Mouse (Mus musculus) CD4-positive helper T cell, adult 2 months (primary cell): Measurements from ENCODE around the gene Mrpl14.

ENCODE experiments used
- DNase-seq: peaks from one replicate; pipeline ENCODE4 v3.0.0-alpha.2; 2012; ENCODE audit warnings: low read depth, missing footprints, low spot score

The Mrpl14 gene

DNA sequence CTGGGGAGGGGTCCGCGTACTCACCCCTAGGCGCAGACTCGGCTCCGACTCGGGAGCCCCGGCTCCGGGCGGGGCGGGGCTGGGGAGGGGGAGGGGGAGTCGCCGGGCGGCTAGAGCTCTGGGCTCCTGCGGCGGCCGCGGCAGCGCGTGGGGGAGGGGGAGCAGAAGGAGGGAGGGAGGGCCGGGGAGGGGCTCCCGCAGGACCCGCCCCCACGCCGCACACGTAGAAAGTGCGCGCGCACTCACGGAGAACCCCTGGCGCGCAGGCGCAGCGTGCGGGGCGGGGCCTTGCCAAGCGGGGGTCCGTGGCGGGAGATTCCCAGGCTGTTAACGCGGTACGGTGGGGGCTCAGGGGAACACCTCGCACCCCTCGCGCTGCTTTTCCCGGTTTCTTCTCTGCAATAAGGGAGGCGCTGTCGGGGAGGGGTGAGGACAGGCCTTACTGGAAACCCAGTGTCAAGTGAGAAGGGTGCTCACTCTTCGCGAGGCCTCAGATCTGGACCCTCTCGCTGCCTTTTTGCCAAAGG lies at the start of gene Mrpl14:
Gene Mrpl14, plus strand, starts transcription at position 230 of the 527 bp plus-strand sequence.
- peak; percentile 94 for DNase-seq

DNA sequence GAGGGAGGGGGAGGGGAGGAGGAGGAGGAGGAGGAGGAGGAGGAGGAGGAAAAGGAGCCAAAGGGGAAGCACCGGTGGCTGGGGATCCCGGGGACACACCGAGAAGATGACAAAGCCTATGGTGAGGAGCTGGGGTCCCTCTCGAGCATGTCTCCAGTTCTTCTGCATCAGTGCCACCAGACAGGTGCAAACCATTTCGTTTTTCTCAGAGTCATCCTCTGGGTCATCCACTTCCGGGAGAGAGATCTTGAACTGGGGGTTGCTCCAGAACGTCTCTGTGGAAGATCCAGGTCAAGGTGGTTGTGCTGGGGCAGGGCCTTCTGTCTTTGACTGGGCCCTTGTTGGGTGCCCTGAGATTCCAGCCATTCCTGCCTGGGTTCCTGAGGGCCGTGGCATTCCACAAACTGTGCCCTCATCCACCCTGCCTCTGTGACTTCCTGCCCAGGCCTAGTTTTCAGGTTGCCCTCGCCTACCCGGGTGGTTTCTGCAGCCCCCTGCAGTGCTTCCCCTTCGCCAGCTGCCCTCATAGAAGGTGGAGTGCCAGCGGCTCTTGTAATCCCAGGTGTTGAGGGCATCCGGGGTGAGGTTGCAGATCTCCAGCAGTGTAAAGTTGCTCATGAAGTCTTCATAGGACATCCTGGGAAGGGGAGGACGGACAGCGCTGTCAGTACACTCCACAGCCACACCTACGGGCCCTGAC lies 47.4 kb upstream of the Mrpl14 start:
- DNase-seq = no peak

DNA sequence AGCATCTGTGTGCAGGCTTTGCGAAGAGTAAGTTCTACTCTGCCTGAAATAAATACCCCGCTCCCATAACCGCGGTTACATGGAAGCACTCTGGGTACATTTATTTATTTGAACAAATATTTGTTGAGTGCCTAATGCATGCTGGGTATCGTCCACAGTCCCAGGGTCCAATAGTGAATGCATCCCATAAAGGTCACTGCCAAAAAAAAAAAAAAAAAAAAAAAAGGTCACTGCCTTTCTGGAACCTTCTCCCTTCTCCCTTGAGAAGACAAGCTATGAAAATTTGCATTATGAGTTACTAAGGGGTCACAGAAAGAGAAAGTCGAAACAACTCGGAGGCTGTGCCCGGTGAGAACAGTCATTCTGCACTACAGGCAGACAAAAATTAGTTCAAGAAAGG lies 44.1 kb upstream of the Mrpl14 start:
- DNase-seq = no peak

DNA sequence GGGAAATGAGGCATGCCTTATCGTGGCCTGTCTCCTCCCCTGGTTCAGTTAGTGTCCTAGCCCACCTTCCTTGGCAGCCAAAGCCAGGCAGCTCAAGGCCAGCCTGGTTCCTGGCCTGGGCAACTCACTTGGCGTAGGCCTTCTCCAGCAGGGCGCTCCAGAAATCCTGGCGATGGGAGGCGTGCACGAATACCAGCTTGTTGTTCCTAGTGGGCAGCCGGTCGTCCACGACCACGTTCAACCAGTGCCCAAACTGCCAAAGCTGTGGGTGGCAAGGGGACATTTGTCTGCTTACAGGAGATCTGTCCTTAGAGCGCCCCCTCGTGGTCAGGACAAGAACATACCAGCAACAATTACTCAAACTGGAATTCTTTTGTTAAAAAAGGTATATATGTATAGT lies 43.4 kb upstream of the Mrpl14 start:
- DNase-seq = peak; percentile 55

DNA sequence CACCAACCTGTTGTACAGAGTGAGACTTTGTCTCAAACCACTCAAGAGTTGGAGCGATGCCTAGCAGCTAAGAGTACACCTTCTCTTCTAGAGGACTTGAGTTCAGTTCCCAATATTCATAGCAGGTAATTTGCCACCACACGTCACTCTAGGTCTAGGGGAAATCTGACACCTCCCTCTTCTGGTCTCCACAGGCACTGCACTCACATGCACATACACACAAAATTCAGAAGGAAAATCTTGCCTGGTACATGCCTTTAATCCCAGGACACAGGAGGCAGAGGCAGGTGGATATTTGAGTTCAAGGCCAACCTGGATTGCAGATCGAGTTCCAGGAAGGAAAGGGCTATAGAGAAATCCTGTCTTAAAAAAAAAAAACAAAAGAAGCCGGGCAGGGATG lies 41.9 kb upstream of the Mrpl14 start:
- DNase-seq = no peak

DNA sequence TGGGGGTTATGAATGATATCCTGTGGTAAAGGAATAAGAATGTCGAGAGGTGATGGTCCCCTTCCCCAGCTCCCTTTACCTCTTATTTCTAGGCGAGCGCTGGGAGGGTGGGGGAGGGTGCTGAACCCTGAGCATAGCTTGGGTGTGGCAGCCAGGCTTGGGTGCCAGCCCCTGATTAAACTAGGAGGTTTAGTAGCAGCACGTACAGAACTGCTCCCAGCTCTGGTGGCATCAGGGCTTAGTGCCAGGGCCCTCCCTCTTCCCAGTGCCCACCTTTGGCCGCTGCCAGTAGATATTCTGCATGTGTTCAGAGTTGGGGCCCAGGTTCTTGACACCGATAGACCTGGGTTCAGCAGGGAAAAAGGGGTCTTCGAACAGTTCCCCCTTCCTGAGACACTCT lies 32.9 kb upstream of the Mrpl14 start:
- no peak for DNase-seq

DNA sequence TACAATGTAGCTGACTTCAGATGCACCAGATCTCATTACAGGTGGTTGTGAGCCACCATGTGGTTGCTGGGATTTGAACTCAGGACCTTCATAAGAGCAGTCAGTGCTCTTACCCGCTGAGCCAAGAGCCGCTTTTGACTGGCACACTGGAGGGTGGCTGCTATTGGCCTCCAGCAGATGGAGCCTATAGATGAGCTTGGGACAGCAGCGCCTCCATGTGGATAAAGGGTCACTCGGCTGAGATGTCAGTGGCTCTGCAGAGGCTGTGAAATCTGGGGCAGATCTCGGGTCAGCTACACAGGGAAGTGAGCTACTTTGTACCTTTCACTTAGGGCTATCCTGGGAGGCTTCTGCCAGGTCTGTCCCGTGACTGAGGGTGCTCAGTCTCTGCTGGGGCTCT lies 30.3 kb upstream of the Mrpl14 start:
- no peak for DNase-seq

DNA sequence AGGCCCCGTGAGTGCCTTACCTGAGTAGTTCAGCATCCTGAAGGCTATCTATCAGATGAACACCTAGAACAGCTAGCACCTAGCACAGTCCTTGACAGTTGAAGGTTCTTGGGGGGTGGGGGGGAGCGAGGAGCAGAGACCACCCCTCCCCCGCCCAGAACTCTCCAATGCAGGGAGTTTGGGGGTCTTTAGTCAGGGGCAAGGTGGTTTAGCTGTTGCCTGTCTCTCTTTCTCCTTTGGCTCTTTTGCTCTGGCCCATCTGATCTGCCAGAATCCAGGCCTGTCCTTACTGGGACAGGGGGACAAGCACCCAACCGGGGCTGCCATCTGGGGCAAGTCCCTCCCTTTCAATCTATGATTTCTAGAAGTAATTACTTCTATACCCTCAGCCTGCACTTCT lies 26.9 kb upstream of the Mrpl14 start, which contains the start of gene Capn11:
Gene Capn11, minus strand, starts transcription at position 101 of the 400 bp plus-strand sequence.
- DNase-seq = no peak

DNA sequence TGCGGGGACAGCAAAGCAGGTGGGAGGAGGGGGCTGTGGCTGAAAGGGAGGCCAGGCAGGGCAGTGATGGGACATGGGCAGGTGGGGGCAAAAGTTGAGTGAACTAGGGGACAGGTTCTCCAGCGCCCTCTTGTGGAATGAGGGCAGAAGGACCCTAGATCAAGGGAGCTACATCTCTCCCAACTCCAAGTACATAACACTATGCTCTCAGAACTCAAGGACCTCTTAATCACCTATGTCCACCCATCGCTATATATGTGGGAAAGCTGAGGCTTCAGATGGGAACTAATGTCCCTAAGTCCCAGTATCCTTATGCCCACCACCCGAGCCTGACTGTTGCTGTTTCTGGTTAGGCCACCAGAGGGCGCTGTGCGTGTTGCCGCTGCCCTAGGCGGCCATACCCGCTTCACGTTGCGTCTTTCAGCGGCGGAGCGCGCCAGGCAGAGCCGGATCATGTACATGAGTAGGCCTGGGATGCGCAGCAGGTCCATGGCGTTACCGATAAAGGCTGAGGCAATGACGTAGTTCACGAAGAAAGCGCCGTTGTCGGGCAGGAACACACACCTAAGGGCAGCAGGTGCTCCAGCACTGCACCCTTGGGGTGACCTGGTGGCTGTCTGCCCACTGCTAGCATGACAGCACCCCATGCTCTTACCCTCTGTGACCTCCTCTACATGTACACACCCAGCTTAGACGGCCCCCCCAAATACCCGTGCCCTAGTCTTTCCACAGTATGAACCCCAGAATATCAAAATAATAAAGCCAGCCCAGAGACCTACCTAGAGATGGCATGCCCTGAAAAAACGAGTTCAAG lies 22.8 kb upstream of the Mrpl14 start:
- peak; percentile 74 for DNase-seq

DNA sequence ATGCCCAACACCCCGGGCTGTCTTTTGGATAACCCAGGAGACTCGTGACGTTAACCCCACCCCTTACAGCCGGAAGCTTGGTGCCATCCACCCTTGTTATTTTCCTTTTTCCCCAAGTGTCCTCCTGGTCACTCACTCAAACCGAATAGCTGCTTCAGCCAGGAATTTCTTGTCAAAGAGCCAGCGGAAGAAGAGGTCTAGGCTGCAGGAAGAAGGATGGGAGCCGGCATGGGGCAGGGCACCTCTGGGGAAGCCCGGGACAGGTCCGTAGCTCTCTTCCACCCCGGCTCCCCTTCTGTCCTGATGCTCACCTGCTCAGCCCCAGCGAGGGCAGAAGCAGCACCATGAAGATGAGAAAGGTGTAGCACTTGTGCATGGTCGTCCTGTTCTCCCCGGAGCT lies 21.5 kb upstream of the Mrpl14 start:
- no peak for DNase-seq

DNA sequence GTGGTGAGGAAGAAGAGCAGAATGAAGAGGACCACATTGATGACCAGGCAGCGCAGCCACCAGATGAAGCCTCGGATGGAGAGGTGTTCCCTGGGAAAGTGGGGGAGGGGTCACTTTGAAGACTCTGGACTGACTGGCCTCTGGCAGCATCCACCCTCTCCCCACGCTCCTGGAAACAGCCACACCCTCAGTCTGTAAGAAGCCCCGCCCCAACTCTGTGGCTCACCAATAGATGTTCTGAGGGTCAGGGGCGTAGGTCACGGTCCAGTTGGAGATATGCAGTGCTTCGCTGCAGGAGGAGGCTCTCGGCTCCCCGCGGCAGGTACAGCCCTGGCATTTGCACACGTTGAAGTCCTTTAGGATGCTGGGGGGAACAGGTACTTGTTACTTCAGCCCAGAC lies 20.0 kb upstream of the Mrpl14 start:
- DNase-seq = no peak

DNA sequence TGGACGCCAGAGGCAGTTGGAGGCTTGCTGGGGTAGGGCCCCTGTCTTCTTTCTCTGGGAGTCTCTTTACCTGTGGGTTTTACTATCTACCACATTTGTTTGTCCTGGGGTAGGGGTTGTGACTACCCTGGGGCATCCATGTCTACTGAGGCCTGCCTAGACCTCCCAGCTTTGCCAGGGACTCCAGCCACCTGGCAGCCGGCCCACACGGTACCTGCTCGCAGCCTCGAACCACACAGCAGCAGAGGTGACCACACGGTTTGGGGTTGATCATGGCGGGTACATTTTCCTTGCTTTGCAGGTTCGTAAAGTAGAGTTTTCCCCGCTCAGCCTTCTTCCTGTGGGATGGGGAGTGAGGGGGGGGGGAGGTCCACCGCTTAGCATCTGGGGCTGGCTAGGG lies 18.6 kb upstream of the Mrpl14 start:
- no peak for DNase-seq

DNA sequence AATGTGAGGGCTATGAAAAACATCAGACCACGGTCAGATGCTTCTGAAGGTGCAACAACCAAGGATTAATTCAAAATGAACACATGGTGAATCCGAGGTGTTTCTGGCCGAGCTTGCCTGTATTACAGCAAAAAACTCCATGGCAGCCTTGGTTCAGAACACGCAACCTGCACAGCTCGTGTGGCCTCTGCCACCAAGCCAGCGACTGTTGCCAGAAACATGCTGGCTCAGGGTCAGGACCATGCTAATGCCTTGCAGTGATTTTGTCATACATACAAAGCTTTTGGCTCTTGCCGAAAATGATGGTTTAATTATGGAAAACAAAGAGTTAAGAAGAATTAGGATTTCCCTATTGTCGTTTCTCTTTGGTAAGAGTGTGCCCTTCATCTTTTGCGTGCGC lies 18.1 kb upstream of the Mrpl14 start:
- DNase-seq = no peak

DNA sequence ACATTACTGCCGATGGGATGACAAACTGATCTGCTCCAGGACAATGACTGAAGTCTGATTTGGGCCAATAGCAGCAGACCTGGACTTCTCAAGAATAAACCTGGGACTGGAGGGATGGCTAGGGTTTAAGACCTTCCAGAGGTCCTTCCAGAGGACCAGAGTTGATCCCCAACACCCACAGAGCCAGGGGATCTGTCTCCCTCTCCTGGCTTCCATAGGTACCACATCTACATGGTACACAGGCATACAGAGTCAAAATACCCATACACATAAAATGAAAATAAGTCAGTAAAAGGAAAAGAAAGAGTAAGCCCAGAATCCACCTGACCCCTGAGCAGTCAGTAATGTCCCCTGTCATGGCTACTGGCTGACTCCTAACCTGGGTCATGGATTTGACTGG lies 14.3 kb upstream of the Mrpl14 start:
- DNase-seq = no peak

DNA sequence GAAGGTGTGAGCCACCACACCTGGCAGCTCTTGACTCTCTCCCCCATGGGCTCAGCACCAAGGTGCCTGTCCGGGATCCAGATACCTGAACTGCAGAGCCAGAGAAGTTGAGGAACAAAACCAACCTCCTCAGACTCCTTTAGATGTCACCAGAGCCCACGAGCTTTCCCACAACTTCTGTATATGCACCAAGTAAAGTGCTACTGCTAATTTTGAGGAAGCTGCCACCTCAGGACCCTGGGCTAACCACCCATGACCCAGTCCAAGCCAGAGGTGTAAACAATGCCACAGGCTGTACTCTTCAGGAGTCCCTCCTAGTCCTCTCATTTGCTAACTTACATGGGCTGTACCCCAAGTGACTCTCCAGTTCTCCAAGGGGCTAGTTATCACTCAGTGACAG lies 13.5 kb upstream of the Mrpl14 start:
- no peak for DNase-seq

DNA sequence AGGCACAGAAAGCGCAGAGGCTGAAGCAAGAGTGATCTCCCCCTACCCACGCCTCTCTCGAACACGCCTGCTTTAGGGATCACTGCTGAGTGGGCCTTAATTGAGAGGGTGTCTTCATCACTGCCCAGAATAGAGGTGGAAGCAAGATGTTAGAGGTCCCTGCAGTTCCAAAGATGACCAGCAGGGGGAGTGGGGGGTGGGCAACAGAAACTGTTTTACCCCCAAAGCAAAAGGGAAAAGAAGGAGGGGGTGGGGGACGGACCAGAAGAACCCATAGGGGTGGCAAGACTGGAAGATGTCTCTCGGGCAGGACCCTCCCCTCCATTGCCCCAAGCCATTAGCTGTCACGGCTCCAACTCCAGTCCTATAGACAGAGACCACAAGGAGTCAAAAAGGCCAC lies 8.0 kb upstream of the Mrpl14 start:
- peak; percentile 76 for DNase-seq

DNA sequence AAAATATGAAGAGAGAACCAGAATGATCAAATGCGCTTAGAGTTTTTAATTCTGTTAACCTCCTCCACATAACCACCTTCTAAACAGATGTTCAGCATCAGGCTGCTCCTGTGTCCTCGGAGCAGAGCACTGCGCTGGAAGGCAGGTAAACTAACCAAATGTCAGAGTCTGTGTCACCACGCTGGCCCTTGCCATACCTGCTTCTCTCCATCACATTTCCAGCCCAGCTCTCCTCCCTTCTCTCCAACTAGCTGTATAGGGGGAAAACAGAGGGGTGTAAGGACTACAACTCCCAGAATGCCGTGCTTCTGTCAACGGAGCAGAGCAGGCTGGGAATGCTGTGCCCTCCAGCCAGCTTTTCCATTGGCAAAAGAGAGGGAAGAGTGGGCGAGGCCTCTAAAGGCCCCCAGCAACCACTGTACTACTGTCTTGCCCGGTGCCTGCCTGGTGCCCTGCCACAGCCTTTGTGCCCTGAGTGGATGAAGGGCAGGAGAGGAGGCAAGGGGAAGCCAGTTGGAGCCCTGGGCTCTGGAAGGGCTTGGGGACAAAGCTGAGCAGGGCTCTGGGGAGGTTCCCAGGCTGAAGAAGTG lies 5.6 kb upstream of the Mrpl14 start:
- DNase-seq = no peak

DNA sequence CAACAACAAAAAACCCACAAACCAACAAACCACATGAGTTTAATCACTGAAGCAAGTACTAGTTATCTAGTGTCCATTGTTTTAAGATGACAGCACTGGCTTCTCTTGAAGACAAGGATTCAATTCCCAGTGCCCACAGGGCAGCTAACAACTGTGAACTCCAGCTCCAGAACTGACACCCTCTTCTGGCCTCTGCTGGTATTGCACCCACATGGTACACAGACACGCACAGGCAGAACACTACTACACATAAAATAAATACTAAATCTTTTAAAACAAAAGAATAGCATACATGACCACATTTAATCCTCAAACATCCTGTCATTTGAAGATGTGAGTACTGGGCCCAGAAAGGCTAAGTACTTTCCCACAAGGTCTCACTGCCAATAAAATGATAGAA lies 4.5 kb upstream of the Mrpl14 start:
- peak; percentile 27 for DNase-seq

DNA sequence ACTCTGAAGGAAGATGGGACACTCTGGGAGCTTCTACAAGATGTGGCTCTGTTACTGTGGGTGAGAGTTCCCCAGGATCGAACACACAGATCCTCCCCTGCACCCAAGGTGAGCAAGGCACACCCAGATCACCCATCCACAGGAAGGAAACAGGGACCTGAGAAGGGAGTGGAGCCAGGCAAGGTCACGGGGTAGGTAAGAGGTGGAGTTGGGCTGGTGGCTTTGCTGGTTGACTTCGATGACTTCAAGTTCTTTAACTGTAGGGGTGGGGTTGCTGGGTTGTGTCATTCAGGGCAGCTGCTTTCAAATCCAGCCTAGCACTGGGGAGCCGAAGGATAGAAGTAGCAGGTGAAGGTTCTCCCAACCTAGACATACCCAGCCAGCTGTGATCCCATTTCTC lies 3.3 kb upstream of the Mrpl14 start:
- DNase-seq = no peak

DNA sequence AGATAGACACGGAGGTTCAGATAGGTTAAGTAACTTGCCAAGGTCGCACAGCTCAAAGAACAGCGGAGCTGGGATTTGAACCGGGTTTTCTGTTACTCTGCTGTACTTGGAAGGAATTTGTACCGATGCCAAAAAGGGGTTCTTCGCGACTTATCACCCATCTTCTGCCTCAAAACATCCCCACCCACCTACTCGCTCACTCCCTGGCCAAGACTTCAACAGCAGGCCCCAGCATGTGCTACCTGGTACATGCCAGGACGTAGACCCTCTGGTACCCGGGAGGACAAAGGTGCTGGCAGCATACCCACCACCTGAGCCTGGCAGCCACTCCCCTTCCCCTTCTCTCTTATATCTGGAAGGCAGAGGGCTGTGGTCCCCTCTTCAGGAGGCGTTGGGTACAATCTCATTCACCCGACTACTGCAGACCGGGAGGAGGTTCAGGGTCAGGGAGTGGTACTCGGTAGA lies 1.4 kb upstream of the Mrpl14 start:
- DNase-seq = no peak

DNA sequence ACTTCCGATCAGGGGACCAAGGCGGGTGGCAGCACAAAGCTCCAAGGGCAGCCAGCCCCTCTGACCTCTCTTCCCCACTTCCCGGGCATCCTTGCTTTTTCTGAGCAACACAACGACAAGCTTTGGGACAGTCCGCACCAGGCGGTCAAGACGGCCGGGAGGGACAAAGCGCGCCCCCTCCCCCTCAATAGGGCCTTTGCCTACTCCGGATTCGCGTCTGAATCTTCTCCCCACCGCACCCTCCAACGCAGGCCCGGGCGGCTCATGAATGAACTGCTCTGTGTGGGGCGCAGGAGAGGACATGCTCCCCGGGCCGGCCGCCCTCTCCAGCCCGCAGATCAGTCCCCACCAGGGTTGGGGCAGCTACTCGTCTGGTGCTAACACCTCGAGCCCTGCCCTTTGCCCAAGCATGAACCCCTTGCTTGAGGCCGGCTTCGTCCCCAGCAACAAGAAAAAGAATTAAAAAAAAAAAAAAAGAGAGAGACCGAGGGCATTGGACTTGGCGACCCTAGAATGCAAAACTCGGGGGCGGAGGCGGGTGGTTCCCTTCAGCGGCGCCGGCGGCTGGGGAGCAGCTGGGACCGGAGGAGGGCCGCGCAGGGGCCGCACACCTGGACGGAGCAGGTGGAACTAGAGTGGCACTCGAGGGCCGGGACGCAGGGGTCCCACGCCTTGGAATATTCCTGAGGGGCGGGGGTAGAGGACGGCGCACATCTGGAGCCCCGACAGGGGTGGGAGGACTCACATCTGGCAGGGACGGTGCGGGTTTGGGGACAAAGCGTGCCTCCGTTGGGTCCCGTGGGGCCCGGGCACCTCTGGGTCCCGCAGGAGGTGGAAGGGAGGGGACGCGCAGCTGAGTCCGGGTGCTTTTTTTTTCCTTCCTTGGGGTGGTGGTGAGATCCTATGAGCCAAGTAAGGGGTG lies 690 bp upstream of the Mrpl14 start:
- DNase-seq = peak; percentile 35
